Mouse (Mus musculus): ENCODE data around the gene 4930512M02Rik.
A peak's percentile ranks its signal among the peaks of the same experiment; 100 is the strongest.

4930512M02Rik gene

DNA sequence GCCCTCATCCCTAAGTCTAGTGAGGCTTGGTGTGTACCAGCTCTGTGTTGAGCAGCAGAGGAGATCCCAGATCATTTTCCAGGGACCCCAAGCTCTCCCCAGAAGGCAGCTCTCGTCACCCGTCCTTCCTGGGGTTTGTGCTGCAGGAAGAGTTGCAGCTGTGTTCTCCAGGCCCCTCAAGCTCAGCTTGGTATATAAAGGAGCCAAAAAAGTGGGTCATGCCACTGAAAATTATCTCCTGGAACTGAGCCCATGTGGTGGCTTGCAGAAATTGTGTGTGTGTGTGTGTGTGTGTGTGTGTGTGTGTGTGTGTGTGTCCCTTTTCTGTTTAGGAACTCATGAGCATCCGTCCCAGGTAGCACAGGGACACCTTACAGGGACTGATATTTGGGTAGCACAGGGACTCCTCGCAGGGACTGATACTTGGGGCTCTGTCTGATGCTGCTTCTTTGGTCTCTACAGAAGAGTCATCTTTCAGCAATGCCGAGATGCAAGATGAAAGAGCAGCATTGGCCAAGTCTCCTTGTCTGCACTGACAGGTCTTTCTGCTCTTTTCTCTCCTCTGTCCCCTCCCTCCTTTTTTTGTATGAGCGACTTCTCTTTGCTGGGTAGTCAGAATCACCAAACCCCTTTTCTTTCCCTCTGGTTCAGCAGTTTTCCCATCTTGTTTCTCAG is 62.4 kb downstream of the 4930512M02Rik start:
- no peak for DNase-seq (ENCODE audit: low read depth, low spot score)

DNA sequence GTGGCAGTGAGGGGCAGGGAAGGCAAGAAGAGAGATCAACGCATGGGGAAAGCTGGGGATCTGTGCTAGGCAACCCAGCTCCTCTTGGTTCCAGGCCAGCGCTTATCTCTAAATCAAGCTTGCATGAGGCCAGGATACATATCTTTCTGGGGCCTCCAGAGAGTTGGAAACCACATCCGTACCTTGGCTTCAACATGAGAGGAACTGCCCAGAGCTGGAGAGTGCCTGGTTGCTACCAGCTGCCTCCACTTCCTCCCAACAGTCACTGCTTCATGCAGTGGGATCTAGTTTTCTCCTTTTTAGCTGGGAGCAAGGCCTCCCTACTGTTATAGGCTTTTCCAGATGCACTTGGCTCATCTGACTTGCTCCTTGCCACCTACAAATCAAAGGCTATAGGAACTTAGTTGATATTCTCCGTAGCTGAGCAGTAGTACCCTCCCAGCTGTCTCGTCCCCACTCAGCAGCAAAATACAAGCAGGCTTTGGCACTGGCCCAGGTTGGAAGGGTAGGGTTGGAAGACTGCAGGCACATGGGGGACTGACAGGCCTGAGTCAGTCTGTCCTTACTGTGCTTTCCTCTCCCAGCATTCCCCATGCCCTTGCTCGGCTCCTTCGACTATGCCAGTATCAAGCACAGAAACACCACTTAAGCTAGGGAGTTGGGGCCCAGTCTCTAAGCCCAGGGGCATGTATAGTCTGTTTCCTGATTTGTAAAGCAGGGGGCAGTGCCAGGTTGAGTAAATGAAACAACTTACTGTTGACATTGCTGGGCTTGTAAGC is 63.2 kb downstream of the 4930512M02Rik start:
- peak; percentile 18 for DNase-seq (ENCODE audit: low read depth, low spot score)

DNA sequence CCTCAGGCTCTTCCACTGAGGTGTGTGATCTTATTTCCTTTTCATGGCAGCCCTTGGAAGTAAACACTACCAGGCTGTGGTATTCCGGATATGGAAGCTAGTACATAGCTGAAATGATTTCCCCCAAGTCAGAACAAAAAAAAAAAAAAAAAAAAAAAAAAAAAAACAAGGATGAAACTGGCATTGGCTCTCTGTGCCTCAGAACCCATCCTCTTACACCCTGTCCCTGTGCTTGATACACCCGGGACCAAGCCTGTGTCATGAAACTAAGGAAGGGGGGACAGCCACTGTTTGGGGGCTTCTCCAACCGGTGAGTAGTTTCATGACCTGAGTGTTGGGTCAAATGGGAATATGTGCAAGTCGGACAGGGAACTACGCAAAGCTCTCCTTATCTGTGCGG is 66.5 kb downstream of the 4930512M02Rik start:
- DNase-seq (ENCODE audit: low read depth, low spot score): no peak

DNA sequence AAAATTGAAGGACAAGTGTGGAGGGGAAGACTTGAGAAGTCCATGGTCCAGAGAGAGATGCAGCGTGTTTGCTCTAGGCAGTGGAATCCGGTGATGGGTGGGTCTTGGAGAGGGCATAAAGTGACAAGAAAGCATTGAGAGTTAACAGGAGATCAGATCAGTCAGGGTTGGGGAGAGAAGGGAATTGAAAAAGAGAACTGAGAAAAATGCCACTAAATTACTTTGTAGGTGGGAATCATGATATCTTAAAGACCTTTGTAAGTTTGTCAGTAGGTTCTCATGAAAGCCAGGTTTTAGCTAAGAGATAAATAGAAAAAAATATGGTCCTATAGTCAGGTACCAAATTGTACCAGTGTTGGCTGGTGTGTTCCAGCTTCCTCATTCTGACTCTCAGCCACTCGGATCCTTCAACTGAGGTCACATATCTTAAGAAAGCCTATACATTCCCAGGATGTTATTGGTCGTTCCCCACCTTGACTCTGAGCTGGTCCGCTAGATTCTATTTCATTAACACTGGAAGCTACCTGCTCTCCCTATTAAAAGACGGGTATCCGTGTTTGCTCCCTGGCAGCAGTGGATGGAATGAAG is 68.4 kb downstream of the 4930512M02Rik start:
- DNase-seq (ENCODE audit: low read depth, low spot score): no peak

DNA sequence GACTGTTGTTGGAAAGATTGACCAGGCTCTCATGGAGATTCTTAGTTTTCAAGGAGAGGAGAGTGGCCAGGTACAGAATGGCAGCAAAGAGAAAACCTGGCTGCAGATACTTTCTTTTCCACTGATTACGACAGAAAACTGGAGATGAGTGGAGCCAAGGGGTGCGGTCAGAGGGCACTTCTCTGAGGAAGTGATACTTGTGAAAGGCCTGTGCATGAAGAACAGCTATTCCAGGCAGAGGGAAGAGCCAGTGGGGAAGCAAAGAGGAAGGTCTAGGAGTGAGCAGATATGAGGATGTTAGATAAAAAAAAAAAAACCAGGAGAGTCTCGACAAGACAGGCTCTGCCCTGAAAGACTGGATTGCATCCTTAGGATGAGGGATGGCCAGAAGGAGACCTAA is 69.0 kb downstream of the 4930512M02Rik start:
- DNase-seq (ENCODE audit: low read depth, low spot score): peak; percentile 9

DNA sequence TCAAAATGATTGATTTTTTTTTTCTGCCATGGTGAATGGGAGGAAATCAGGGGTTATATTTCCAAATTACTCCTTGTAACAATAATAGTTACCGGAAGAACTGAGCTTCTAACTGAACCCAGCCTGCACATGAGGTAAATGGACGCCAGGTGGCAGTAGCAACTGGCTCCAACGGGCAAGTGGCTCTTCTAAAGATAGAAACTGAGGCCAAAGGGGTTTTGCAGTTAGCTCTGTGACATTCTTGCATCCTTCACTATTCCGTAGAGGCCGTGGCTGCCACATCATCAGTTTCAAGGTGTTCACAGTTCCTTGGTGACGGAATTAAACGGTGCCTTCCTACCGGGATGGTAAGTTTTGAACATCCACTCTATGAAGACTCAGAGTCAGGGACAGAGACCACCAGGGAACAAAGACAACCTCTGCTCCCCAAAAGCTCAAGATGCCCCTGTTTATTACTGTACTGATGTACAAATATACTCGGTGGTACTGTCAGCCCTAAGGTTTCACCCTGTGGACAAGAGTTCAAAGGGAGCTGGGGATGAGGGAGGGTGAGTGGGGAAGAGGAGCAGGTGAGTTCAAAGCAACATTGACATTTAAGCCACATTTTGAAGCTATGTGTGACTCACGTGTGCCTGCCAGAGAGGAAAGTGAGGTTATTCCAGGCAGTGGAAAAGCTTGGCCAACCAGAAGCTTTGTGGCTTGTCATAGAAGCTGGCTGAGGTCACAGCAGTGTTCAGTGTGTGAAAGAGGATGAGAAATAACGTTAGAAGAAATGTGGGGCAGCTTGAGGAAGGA is 70.3 kb downstream of the 4930512M02Rik start:
- DNase-seq (ENCODE audit: low read depth, low spot score): peak; percentile 53

DNA sequence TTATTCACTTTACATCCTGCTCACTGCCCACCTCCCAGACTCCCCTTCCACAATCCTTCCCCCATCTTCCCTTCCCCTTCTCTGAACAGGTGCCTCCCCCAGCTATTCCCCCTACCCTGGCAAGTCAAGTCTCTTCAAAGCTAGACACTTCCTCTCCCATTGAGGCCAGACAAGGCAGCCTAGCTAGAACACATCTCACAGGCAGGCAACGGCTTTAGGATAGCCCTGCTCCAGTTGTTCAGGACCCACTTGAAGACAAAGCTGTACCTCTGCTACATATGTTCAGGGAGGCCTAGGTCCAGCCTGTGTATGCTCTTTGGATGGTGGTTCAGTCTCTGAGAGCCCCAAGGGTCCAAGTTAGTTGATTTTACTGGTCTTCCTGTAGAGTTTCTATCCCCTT is 71.4 kb downstream of the 4930512M02Rik start:
- DNase-seq (ENCODE audit: low read depth, low spot score): no peak

DNA sequence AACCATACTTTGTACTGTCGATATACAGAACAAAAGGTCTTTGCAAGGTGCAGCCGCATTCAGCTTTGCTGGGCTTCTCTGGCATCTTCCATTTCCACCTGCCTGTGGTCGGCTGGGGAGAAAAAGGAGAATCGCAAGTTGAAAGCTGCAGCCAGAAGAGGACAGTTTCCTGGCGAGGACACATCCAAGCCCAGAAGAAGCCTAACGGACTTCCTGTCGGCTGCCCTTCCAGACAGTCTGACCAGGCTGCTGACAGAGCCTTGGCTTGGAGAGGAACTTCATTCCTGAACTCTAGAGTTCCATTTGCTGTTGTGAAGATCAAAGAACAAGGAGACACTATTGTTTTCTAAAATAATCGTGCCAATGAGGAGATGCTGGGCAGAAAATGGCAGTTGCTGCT is 72.1 kb downstream of the 4930512M02Rik start:
- peak; percentile 12 for DNase-seq (ENCODE audit: low read depth, low spot score)

DNA sequence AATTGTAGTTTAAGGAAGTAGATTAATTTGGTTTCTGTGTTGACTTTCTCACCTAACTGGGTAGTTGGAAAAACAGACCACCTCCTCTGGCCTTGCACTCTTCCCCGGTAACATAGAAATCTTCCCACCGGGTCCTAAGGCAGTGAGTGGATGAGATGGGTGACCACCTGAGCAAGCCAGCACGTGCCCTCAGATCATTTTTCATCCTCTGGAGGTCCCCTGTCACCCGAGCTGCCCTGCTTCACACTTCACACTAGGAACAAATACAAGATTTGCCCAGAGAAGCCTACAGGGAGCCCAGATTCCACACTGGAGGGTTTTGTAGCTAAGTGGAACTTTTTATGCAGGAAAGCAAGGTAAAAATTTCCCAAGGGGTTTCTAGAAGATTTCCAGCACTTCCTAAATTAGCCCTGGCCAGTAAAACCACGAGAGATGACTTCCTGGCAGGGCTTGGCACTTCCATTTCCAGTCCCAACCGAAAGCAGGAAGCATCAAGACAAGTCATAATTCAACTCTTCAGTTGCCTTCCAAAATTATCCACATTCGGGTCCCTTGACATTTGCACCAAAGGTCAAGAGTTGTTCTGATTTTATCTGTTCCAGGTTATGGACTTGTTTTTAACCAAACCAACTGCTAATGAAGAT is 79.9 kb downstream of the 4930512M02Rik start:
- DNase-seq (ENCODE audit: low read depth, low spot score): no peak

DNA sequence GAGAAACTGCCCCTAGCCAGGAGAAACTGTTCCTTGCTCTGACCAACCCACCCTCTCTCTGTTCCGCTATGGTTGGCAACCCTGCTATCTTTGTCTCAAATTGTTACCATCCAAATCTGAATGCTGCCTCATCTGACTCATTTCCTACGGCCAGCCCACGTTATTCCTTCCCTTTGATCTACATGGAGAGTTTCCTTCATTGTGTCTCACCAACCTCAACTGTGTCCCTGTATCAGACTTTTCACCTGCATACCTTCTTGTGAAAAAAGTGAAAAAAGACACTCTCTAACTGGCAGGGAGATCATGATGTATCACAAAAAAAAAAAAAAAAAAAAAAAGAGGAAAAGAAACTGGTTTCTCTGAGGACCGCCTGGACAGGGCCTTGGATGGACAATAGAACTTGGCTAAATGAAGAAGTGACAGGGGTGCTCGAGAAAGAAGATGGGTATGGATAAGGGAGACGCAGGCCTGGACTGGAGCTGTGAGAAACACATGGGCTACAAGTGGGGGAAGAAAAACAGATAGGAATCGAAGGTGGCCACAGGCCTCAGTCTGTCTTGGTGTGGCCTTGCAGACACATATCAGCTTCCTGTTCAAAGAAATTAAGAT is 80.6 kb downstream of the 4930512M02Rik start:
- no peak for DNase-seq (ENCODE audit: low read depth, low spot score)

DNA sequence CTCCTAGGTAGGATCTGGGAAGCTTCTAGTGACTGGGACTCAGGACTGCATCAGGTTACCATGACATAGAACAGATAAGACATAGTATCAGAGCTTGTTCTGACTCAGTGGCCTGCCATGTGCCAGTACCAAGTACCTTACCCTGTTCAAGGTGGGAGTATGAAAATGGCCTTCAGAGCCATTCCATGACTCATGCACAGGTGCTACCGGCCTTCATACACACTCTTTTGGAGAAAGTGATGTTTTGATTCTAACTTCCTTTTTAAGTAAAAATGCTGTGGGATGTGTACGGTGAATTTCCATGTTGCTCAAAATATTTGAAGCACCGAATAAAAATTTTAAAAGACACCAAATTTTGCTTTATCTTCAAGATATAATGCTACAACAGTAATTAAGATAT is 81.7 kb downstream of the 4930512M02Rik start:
- DNase-seq (ENCODE audit: low read depth, low spot score): no peak
